Comparison of ENCODE assay signal across 8 mouse cellular contexts in genomic region chr17:51777813-51778212, GRCm38 (mm10). TPM values are rescaled to one million over a fixed set of nuclear protein-coding genes. Genes with fewer than 3 reads are reported as not detected.
A peak's percentile ranks its signal among the peaks of the same experiment; 100 is the strongest.
DNase-seq lines count a peak whose midpoint lies in the region.

No protein-coding gene starts in this region.

- DNase-seq in adrenal gland, postnatal 10 days, result peak; percentile 51
- no peak for DNase-seq in adrenal gland, postnatal 4 days (ENCODE audit: low spot score in 2 of 2)
- DNase-seq in kidney, adult 9 months, result peak; percentile 30
- no peak for DNase-seq in kidney, adult 18-20 months
- DNase-seq in CD4-positive, CD25-positive, alpha-beta regulatory T cell, adult 2 months (ENCODE audit: low read depth, low spot score), result peak; percentile 64
- peak; percentile 30 for DNase-seq in forelimb bud, embryonic 11.5 days (ENCODE audit: low read depth, low spot score)
- no peak for DNase-seq in neural tube, embryonic 10.5 days (ENCODE audit: extremely low spot score, low spot score)
- no peak for DNase-seq in cerebellum, adult 11-12 months

RNA-seq across cellular contexts. Expression of gene Satb1, which starts 55.3 kb away (rescaled TPM):
- total RNA-seq in adrenal gland, postnatal 10 days (2021), result 10 to 100 TPM; 26.4 to 27.5 TPM
- total RNA-seq in adrenal gland, postnatal 4 days (2021), result 10 to 100 TPM; 29.3 to 36.0 TPM

Comparison
In these comparisons a context has a peak if more than half of its experiments do, and no peak if none do; other contexts are left out.
1. DNase-seq: peak in adrenal gland, postnatal 10 days (single experiment), kidney, adult 9 months (single experiment), CD4-positive, CD25-positive, alpha-beta regulatory T cell, adult 2 months (single experiment) and forelimb bud, embryonic 11.5 days (single experiment); none in adrenal gland, postnatal 4 days (0 of 2), kidney, adult 18-20 months (single experiment), neural tube, embryonic 10.5 days (single experiment) and cerebellum, adult 11-12 months (single experiment).